Mouse (Mus musculus) neural tube, embryonic 14.5 days (tissue): ENCODE measurements around the gene Foxp4. TPM values are rescaled to one million over a fixed set of nuclear protein-coding genes. Genes with fewer than 3 reads are reported as not detected.

Experiments used
- ATAC-seq: fragments of 200-750 bp; cut with Nextera tagmentation; 2 replicates; pipeline ENCODE4 v1.8.0; 2017; ENCODE audit warnings: low read depth, mild to moderate bottlenecking, moderate TSS enrichment, moderate library complexity
- H3K27ac ChIP-seq: fragments of 300-500 bp; sonication (generic); 2 replicates; pipeline ENCODE4 v1.5.1; 2014; ENCODE audit warnings: low read depth, mild to moderate bottlenecking, control low read depth, low read length, moderate library complexity, mixed read lengths
- H3K27me3 ChIP-seq: fragments of 300-500 bp; sonication (generic); 2 replicates; pipeline ENCODE4 v1.6.1; 2014; ENCODE audit warnings: low read length; ENCODE audit not compliant: control insufficient read depth, insufficient read depth
- H3K36me3 ChIP-seq: fragments of 300-500 bp; sonication (generic); 2 replicates; pipeline ENCODE4 v1.6.1; 2014; ENCODE audit warnings: low read length, mixed read lengths; ENCODE audit not compliant: control insufficient read depth, insufficient read depth
- H3K4me1 ChIP-seq: fragments of 300-500 bp; sonication (generic); 2 replicates; pipeline ENCODE4 v1.6.1; 2014; ENCODE audit warnings: low read length; ENCODE audit not compliant: control insufficient read depth, insufficient read depth
- H3K4me2 ChIP-seq: fragments of 300-500 bp; sonication (generic); 2 replicates; pipeline ENCODE4 v1.6.1; 2014; ENCODE audit warnings: mild to moderate bottlenecking, low read depth, low read length, control low read depth
- H3K4me3 ChIP-seq: fragments of 300-500 bp; sonication (generic); 2 replicates; pipeline ENCODE4 v1.5.1; 2014; ENCODE audit warnings: low read depth, low read length, control low read depth, mixed read lengths
- H3K9ac ChIP-seq: fragments of 300-500 bp; sonication (generic); replicated peaks from 2 replicates; pipeline ENCODE4 v1.6.1; 2014; ENCODE audit warnings: low read depth, mild to moderate bottlenecking, control low read depth, low read length, mixed read lengths
- H3K9me3 ChIP-seq: fragments of 300-500 bp; sonication (generic); 2 replicates; pipeline ENCODE4 v1.6.1; 2016; ENCODE audit warnings: low read length; ENCODE audit not compliant: control insufficient read depth
- WGBS: fragments of 180-500 bp; shearing (Covaris S2); extraction: QIAGEN DNeasy Blood & Tissue Kit; methylation state at CpG from one replicate; pipeline ENCODE4 v1.1.7; 2014; 5-methylcytosine and 5-hydroxymethylcytosine counted together
- polyA plus RNA-seq: library from polyadenylated mRNA; unstranded; fragments of >200 nt; fragmentation: Nextera tagmentation; extraction: Ambion mirVana; gene quantifications from 2 replicates; pipeline ENCODE4 v1.2.1, GENCODE M21; 2014

The Foxp4 gene
- polyA plus RNA-seq, 1 experiment from 2014 or later, result 28.7 TPM

- Histone ChIP-seq H3K27ac (no peak overlapping the region), H3K4me3 (no peak overlapping the region), H3K4me1 (no peaks in the 10 kb centered on the region), H3K4me2 (no peak overlapping the region), H3K36me3 (no peaks in the 10 kb centered on the region), H3K9me3 (no peaks in the 10 kb centered on the region), H3K27me3 (no peaks in the 10 kb centered on the region), H3K9ac (no peak overlapping the region)
- WGBS, result 76% methylated on average over 19 of the region's 19 CpGs
- no peak for ATAC-seq
Measured at GRCm38 (mm10) chr17:47841931-47842623, 82.4 kb downstream of the Foxp4 start.

GRCm38 (mm10) chr17:47841521-47841920 lies 82.9 kb downstream of the Foxp4 start:
- WGBS, result 89% methylated on average over 8 of the region's 8 CpGs
- no peak overlapping the region for H3K4me3 ChIP-seq
- ATAC-seq, result no peak
- H3K36me3 ChIP-seq, result no peaks in the 10 kb centered on the region
- no peak overlapping the region for H3K9ac ChIP-seq
- no peak overlapping the region for H3K27ac ChIP-seq
- no peaks in the 10 kb centered on the region for H3K27me3 ChIP-seq
- H3K9me3 ChIP-seq, result no peaks in the 10 kb centered on the region
- H3K4me1 ChIP-seq, result no peaks in the 10 kb centered on the region
- no peak overlapping the region for H3K4me2 ChIP-seq

DNA sequence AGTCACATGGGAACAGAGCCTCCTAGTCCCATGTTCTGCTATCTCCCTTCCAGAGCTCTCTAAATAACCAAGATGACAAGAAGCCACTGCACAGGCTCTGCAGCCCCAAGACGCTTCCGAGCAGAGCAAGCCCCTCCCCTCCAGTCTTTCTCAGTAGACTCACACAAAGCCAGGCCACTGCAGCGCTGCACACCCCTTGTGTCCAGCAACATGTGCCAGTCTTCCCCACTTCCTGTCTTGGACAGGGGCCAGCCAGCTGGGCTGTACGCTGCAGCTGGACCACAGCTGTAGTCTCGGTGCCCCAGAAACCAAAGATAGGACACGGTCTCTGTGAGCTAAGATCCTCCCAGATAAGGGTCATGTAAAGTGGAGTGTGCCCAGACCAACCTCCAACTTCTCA lies 86.6 kb downstream of the Foxp4 start:
- 57% methylated on average over 6 of the region's 6 CpGs for WGBS
- no peak overlapping the region for H3K9ac ChIP-seq
- peaks cover 12% of the 10 kb centered on the region; the same call in 1 of the 2 replicates for H3K4me1 ChIP-seq
- no peak for ATAC-seq
- peaks cover 24% of the 10 kb centered on the region for H3K27me3 ChIP-seq
- H3K9me3 ChIP-seq, result no peaks in the 10 kb centered on the region
- H3K4me2 ChIP-seq, result no peak overlapping the region
- no peak overlapping the region; the same call in 1 of the 2 replicates for H3K27ac ChIP-seq
- no peak overlapping the region for H3K4me3 ChIP-seq
- H3K36me3 ChIP-seq, result no peaks in the 10 kb centered on the region

DNA sequence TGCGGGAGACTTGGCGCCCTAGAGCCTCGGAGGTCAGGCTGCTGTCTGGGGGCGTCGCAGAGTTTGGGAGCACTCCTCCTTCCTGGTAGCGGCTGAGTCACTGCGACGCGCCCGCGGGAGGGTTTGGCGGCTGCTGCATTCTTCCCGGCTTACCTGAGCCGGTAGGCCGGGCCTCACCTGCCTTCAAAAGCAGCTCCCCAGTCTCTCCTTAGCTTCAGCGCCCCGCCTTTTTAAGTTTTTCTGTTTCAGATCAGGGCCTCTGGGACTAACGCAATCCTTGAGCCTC lies 90.0 kb downstream of the Foxp4 start, which contains the start of gene Mdfi:
Mdfi (minus strand) TSS at position 210 of the 286 bp plus-strand sequence.
- H3K9ac ChIP-seq, result 0 out of 2 replicates have a peak within 1 kb of the TSS, but pooled peaks have one; percentile 4
- H3K4me3 ChIP-seq, result peak within 1 kb of the TSS; percentile 42
- peaks cover 32% of the 10 kb centered on the region for H3K27me3 ChIP-seq
- no peaks in the 10 kb centered on the region for H3K36me3 ChIP-seq
- H3K27ac ChIP-seq, result no peak within 1 kb of the TSS
- 2% methylated on average over 17 of the region's 18 CpGs for WGBS
- H3K9me3 ChIP-seq, result no peaks in the 10 kb centered on the region
- ATAC-seq, result no peak
- H3K4me1 ChIP-seq, result peaks cover 13% of the 10 kb centered on the region; the same call in 1 of the 2 replicates
- H3K4me2 ChIP-seq, result peak within 1 kb of the TSS; percentile 83

- Histone ChIP-seq H3K27ac (no peak overlapping the region), H3K9ac (0 out of 2 replicates have a peak overlapping the region, but pooled peaks have one; percentile 4), H3K4me2 (peak overlapping the region; percentile 83), H3K9me3 (no peaks in the 10 kb centered on the region), H3K4me1 (peaks cover 13% of the 10 kb centered on the region; the same call in 1 of the 2 replicates), H3K36me3 (no peaks in the 10 kb centered on the region), H3K4me3 (peak overlapping the region; percentile 42), H3K27me3 (peaks cover 32% of the 10 kb centered on the region)
- under 1% methylated on average over 43 of the region's 45 CpGs for WGBS
- ATAC-seq, result no peak
Measured at GRCm38 (mm10) chr17:47833628-47834481, 90.6 kb downstream of the Foxp4 start.

- Histone ChIP-seq H3K9me3 (no peaks in the 10 kb centered on the region), H3K4me3 (peak overlapping the region; percentile 42), H3K36me3 (no peaks in the 10 kb centered on the region), H3K27me3 (peaks cover 32% of the 10 kb centered on the region), H3K4me1 (peaks cover 13% of the 10 kb centered on the region; the same call in 1 of the 2 replicates), H3K27ac (no peak overlapping the region), H3K9ac (peak overlapping the region; percentile 52), H3K4me2 (peak overlapping the region; percentile 83)
- peak; percentile 70 for ATAC-seq
- WGBS, result 1% methylated on average over 37 of the region's 45 CpGs
Measured at GRCm38 (mm10) chr17:47833029-47833627, 91.3 kb downstream of the Foxp4 start.

GRCm38 (mm10) chr17:47832501-47833028 lies 91.9 kb downstream of the Foxp4 start:
- under 1% methylated on average over 17 of the region's 17 CpGs for whole genome bisulfite sequencing
- peak overlapping the region; percentile 83 for H3K4me2 ChIP-seq
- no peaks in the 10 kb centered on the region for H3K9me3 ChIP-seq
- H3K4me3 ChIP-seq, result peak overlapping the region; percentile 42
- H3K27ac ChIP-seq, result no peak overlapping the region
- peak overlapping the region; percentile 52 for H3K9ac ChIP-seq
- no peaks in the 10 kb centered on the region for H3K36me3 ChIP-seq
- peaks cover 32% of the 10 kb centered on the region for H3K27me3 ChIP-seq
- peak; percentile 59; the same call in 1 of the 2 replicates for ATAC-seq
- H3K4me1 ChIP-seq, result peaks cover 13% of the 10 kb centered on the region; the same call in 1 of the 2 replicates

DNA sequence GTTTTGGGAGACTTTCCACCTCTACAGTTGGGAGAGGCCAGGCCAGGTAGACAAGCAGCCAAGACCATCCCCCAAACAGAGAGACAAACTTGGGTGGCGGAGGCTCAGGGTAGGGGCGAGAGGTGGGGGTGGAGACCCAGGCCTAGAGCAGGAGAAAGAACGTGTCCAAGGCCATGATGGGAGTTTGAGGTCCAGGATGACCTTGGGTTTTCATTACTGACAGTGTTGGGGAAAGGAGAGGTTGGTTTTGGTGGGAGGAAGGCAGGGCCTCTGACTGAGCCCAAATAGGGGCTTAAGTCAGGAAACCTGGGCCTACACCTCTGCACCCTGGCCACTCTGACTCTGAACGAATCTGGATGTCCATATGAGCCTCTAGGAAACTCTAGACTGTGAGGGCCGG lies 92.7 kb downstream of the Foxp4 start:
- Histone ChIP-seq H3K4me3 (peak overlapping the region; percentile 42; the same call in 1 of the 2 replicates), H3K9ac (no peak overlapping the region)
- WGBS, result 44% methylated on average over 5 of the region's 5 CpGs

More for the DNA sequence above, 92.7 kb downstream of the Foxp4 start:
- Histone ChIP-seq H3K4me1 (peaks cover 13% of the 10 kb centered on the region; the same call in 1 of the 2 replicates), H3K27ac (no peak overlapping the region), H3K27me3 (peaks cover 32% of the 10 kb centered on the region), H3K36me3 (no peaks in the 10 kb centered on the region), H3K4me2 (peak overlapping the region; percentile 83; the same call in 1 of the 2 replicates), H3K9me3 (no peaks in the 10 kb centered on the region)
- ATAC-seq, result no peak
